19 mouse cellular contexts compared by ENCODE assay signal in genomic region chr5:20678573-20678972, GRCm38 (mm10).
"Had no signal": no experiment of that assay in that cellular context is flagged by ENCODE, and none has a peak within 500 bp of the region (broad histone marks: within the 10 kb centered on the region; RNA-seq: fewer than 3 reads in every experiment).

No protein-coding gene starts in this region.

- H3K4me3 ChIP-seq: lung, embryonic 15.5 days; megakaryocyte, embryonic 14.5 days; midbrain, embryonic 12.5 days; neural tube, embryonic 13.5 days; neural tube, embryonic 15.5 days had no signal

- H3K36me3 ChIP-seq: lung, embryonic 15.5 days; midbrain, embryonic 12.5 days; neural tube, embryonic 13.5 days; neural tube, embryonic 15.5 days had no signal

- H3K27ac ChIP-seq: lung, embryonic 15.5 days; macrophage; midbrain, embryonic 12.5 days; neural tube, embryonic 13.5 days; neural tube, embryonic 15.5 days had no signal

- H3K9me3 ChIP-seq: lung, embryonic 15.5 days; midbrain, embryonic 12.5 days; neural tube, embryonic 13.5 days; neural tube, embryonic 15.5 days had no signal

- H3K4me1 ChIP-seq: lung, embryonic 15.5 days had no signal

- H3K27me3 ChIP-seq: lung, embryonic 15.5 days; megakaryocyte, embryonic 14.5 days; midbrain, embryonic 12.5 days; neural tube, embryonic 13.5 days; neural tube, embryonic 15.5 days had no signal

- DNase-seq: liver, postnatal 0 days; lung, adult 2 months; lung, postnatal 14 days; lung, postnatal 36 days; midbrain, embryonic 14.5 days; retina, postnatal 1 day; right cerebral cortex, adult 18-20 months; right cerebral cortex, postnatal 25 days; right cerebral cortex, postnatal 4 days; spleen, adult 18-20 months; thymus, adult 18-20 months; thymus, postnatal 14 days; thymus, postnatal 36 days had no signal
